Mouse (Mus musculus) limb, embryonic 14.5 days (tissue): Measurements from ENCODE around the gene Agap3. TPM values are rescaled to one million over a fixed set of nuclear protein-coding genes. Genes with fewer than 3 reads are reported as not detected.
A peak's percentile ranks its signal among the peaks of the same experiment; 100 is the strongest.

ENCODE experiments used
- ATAC-seq: fragments of 200-750 bp; cut with Nextera tagmentation; 2 replicates; pipeline ENCODE4 v1.8.0; 2017; ENCODE audit warnings: low read depth, moderate number of reproducible peaks, moderate TSS enrichment; ENCODE audit not compliant: low FRiP score
- DNase-seq: peaks from one replicate; pipeline ENCODE4 v3.0.0-alpha.2; 2015; ENCODE audit warnings: low spot score
- H3K27ac ChIP-seq: fragments of 300-500 bp; sonication (generic); replicated peaks from 2 replicates; pipeline ENCODE4 v1.5.1; 2014; ENCODE audit warnings: low read depth, mild to moderate bottlenecking, low read length, moderate library complexity, mixed read lengths
- H3K27me3 ChIP-seq: fragments of 300-500 bp; sonication (generic); 2 replicates; pipeline ENCODE4 v1.6.1; 2014; ENCODE audit warnings: low read length, mixed read lengths; ENCODE audit not compliant: control insufficient read depth, insufficient read depth
- H3K36me3 ChIP-seq: fragments of 300-500 bp; sonication (generic); 2 replicates; pipeline ENCODE4 v1.6.1; 2014; ENCODE audit warnings: mild to moderate bottlenecking, low read length, moderate library complexity, mixed read lengths; ENCODE audit not compliant: control insufficient read depth, insufficient read depth
- H3K4me1 ChIP-seq: fragments of 300-500 bp; sonication (generic); 2 replicates; pipeline ENCODE4 v1.6.1; 2014; ENCODE audit warnings: antibody characterized with exemption, low read length, mixed read lengths; ENCODE audit not compliant: control insufficient read depth, insufficient read depth
- H3K4me2 ChIP-seq: fragments of 300-500 bp; sonication (generic); replicated peaks from 2 replicates; pipeline ENCODE4 v1.6.1; 2014; ENCODE audit warnings: low read depth, mild to moderate bottlenecking, low read length, moderate library complexity; ENCODE audit not compliant: severe bottlenecking
- H3K4me3 ChIP-seq: fragments of 300-500 bp; sonication (generic); replicated peaks from 2 replicates; pipeline ENCODE4 v1.5.1; 2014; ENCODE audit warnings: low read length
- H3K9ac ChIP-seq: fragments of 300-500 bp; sonication (generic); 2 replicates; pipeline ENCODE4 v1.6.1; 2014; ENCODE audit warnings: mild to moderate bottlenecking, low read depth, low read length, moderate library complexity; ENCODE audit not compliant: severe bottlenecking
- H3K9me3 ChIP-seq: fragments of 300-500 bp; sonication (generic); 2 replicates; pipeline ENCODE4 v1.6.1; 2016; ENCODE audit warnings: low read length; ENCODE audit not compliant: control insufficient read depth
- POLR2A ChIP-seq: fragments of 200-500 bp; IDR thresholded peaks from 2 replicates; pipeline ENCODE4 v1.8.0; 2012; ENCODE audit warnings: inconsistent platforms, mild to moderate bottlenecking, moderate library complexity, borderline replicate concordance; ENCODE audit not compliant: insufficient read depth, insufficient read length; ENCODE audit errors: extremely low read depth
- WGBS: fragments of 180-500 bp; shearing (Covaris S2); extraction: QIAGEN DNeasy Blood & Tissue Kit; methylation state at CpG from one replicate; pipeline ENCODE4 v1.1.7; 2014; 5-methylcytosine and 5-hydroxymethylcytosine counted together
- polyA plus RNA-seq, 2 experiments: library from polyadenylated mRNA; depleted of rRNA in 1 of 2; stranded (reverse) in 1 of 2; unstranded in 1 of 2; fragments of >200 nt; fragmentation: Nextera tagmentation in 1 of 2; extraction: Ambion mirVana in 1 of 2; gene quantifications; 2 replicates each; pipeline versions ENCODE4 v1.2.1 to v1.2.3; 2012 to 2014

Agap3 gene
- polyA plus RNA-seq, 2 experiments, result 57.9 to 103 TPM

DNA sequence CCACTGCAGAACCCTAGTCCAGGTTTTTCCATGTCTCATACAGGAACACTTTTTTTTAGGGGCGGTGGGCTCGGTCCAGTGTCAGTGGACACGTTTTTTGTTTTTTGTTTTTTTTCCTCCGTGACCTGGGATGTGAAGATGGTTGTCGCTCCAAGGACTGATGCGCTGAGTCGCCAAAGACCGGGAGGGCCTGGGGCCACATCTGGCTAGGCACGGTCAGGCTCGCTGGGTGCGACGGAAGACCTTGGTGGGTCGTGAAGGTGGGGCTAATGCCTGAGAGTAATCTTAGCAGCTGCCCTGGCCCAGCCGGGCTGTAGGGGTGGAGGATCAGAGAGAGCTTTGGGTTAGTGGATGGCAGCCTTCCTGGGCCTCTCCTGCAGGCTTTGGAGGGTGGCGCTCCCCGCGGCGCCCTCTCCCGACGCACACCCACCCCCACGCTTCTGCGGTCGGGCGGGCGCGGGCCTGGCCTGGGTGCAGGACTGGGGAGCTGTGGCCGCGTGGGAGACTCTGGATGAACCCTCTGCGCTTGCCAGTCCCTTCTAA lies 785 bp downstream of the Agap3 start:
- Histone ChIP-seq H3K9me3 (no peaks in the 10 kb centered on the region), H3K27me3 (no peaks in the 10 kb centered on the region), H3K36me3 (peaks cover 4% of the 10 kb centered on the region; the same call in 1 of the 2 replicates), H3K4me1 (peaks cover 31% of the 10 kb centered on the region), H3K9ac (peak overlapping the region; percentile 87), H3K4me3 (peak overlapping the region; percentile 91), H3K27ac (peak overlapping the region; percentile 88), H3K4me2 (peak overlapping the region; percentile 98)
- ATAC-seq (no peak), DNase-seq (no peak)
- WGBS, result 4% methylated on average over 25 of the region's 29 CpGs
- TF ChIP-seq POLR2A, result no peak

DNA sequence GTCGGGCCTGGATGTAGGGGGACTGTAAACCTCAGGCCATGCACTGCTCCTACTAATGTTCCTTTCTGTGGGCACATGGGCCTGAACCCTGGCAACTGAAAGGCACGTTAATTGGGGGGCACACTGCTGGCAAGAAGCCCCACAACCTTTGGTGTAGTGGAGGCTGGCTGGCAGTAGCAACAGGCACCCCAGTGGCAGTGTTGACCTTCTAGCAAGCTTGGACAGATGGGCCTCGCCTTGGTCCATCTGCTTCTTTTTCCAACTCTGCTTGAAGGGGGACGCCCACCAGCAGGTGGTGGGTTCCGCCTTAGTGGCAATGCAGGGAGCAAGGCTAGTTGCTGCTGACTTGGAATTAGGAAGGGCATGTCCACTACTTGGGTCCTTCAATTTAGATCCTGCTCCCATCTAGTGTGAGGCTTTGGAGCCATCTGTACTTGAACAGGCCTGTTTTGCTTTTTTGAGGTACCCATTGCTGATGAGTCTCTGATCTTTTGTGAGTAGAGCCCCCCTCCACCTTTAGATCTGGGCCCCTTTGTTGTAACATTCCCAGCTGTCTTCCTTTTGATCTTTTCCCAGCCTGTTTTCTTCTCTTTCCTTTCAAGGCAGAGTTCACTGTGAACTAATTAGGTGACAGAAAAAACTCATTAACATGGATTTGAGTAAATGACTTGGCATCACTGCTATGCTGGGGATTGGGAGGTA lies 1.5 kb downstream of the Agap3 start:
- H3K27me3 ChIP-seq, result no peaks in the 10 kb centered on the region
- H3K36me3 ChIP-seq, result peaks cover 6% of the 10 kb centered on the region; the same call in 1 of the 2 replicates
- peak overlapping the region; percentile 91 for H3K4me3 ChIP-seq
- no peak for ATAC-seq
- peak overlapping the region; percentile 87 for H3K9ac ChIP-seq
- no peak for TF ChIP-seq POLR2A
- peak overlapping the region; percentile 98 for H3K4me2 ChIP-seq
- DNase-seq, result no peak
- peaks cover 27% of the 10 kb centered on the region for H3K4me1 ChIP-seq
- no peak overlapping the region for H3K27ac ChIP-seq
- H3K9me3 ChIP-seq, result no peaks in the 10 kb centered on the region
- WGBS, result 13% methylated on average over 5 of the region's 5 CpGs

DNA sequence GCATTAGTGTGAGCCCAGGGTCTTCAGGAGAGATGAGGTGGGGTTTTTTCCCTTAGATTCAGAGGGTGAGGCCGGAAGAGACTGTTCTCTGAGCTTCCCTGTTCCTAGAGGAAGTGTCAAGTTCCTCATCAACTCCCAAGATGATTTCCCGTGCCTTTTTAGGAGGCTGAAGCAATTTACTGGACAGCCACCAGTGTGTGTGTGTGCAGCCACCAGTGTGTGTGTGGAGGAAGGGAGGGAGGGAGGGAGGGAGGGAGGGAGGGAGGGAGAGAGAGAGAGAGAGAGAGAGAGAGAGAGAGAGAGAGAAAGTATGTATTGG lies 2.0 kb downstream of the Agap3 start:
- Histone ChIP-seq H3K36me3 (peaks cover 8% of the 10 kb centered on the region; the same call in 1 of the 2 replicates), H3K27ac (no peak overlapping the region), H3K4me2 (peak overlapping the region; percentile 98), H3K9me3 (no peaks in the 10 kb centered on the region), H3K4me1 (peaks cover 27% of the 10 kb centered on the region), H3K4me3 (peak overlapping the region; percentile 91), H3K27me3 (no peaks in the 10 kb centered on the region), H3K9ac (peak overlapping the region; percentile 87; the same call in 1 of the 2 replicates)
- ATAC-seq (no peak), DNase-seq (no peak)
- TF ChIP-seq POLR2A, result no peak
- 7% methylated on average over 2 of the region's 2 CpGs for WGBS

DNA sequence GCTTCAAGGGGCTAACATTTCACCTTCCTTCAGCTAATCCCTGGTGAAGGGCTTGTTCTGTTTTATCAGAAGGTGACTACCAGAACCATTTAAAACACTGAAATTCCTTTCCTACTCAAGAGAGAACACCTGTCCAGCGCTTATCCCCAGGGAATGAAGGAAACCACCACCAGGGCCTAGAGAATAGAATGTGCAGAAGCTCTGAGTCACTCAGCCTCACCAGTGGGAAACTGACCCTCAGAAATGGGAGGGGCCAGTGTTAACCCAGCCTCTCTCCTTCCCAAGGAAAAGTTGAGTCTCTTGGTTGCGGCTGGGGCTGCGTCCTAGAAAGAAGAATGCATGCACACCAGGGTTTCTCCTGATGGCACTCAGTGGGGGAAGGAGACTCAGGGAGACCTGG lies 3.1 kb downstream of the Agap3 start:
- H3K4me1 ChIP-seq, result peaks cover 27% of the 10 kb centered on the region
- ATAC-seq, result no peak

DNA sequence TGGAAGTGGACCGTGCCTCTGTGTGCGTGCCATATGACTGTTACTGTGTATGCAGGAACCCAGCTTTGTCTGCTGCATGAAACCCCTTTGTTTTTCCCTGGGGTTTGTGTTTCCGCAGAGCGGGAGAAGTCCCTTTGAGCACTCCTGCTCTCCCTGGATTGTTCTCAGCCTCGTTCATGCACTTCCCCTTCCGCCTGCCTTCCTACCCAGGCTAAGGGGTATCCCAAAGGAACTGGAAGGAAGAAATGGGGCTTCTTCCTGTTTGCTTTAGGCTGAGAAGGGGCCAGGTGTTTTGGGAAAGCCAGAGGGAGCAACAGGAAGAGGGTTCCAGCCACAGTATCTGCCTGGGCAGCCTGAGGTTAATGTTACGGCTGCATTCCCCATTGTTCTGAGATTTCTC lies 3.6 kb downstream of the Agap3 start:
- no peak overlapping the region for H3K9ac ChIP-seq

More for the DNA sequence above, 3.1 kb downstream of the Agap3 start:
- H3K4me3 ChIP-seq, result no peak overlapping the region
- WGBS, result 77% methylated on average over 3 of the region's 3 CpGs
- H3K27me3 ChIP-seq, result no peaks in the 10 kb centered on the region
- no peak overlapping the region for H3K27ac ChIP-seq
- H3K36me3 ChIP-seq, result peaks cover 13% of the 10 kb centered on the region
- no peak overlapping the region for H3K4me2 ChIP-seq
- no peaks in the 10 kb centered on the region for H3K9me3 ChIP-seq
- no peak for DNase-seq
- TF ChIP-seq POLR2A, result no peak
- H3K9ac ChIP-seq, result no peak overlapping the region

More for the DNA sequence above, 3.6 kb downstream of the Agap3 start:
- Histone ChIP-seq H3K9me3 (no peaks in the 10 kb centered on the region), H3K36me3 (peaks cover 18% of the 10 kb centered on the region), H3K27me3 (no peaks in the 10 kb centered on the region), H3K4me3 (no peak overlapping the region), H3K27ac (no peak overlapping the region), H3K4me1 (peaks cover 27% of the 10 kb centered on the region), H3K4me2 (no peak overlapping the region)
- ATAC-seq (no peak), DNase-seq (no peak)
- no peak for TF ChIP-seq POLR2A
- WGBS, result 73% methylated on average over 7 of the region's 7 CpGs
